Mouse (Mus musculus) limb, embryonic 12.5 days (tissue): Measurements from ENCODE around the gene Elmod1. TPM values are rescaled to one million over a fixed set of nuclear protein-coding genes. Genes with fewer than 3 reads are reported as not detected.
"Not testable (repeated sequence)": the region's sequence is repeated elsewhere in the genome, so short reads cannot be mapped to it uniquely, and the experiment has no call there.

Experiments used
- ATAC-seq: fragments of 200-750 bp; cut with Nextera tagmentation; 2 replicates; pipeline ENCODE4 v1.8.0; 2017; ENCODE audit warnings: low read depth, moderate TSS enrichment; ENCODE audit not compliant: insufficient number of reproducible peaks, insufficient read depth, low FRiP score, low TSS enrichment
- H3K27ac ChIP-seq: fragments of 300-500 bp; sonication (generic); 2 replicates; pipeline ENCODE4 v1.5.1; 2016; ENCODE audit warnings: mild to moderate bottlenecking, moderate library complexity
- H3K27me3 ChIP-seq: fragments of 300-500 bp; sonication (generic); 2 replicates; pipeline ENCODE4 v1.6.1; 2016; ENCODE audit warnings: mild to moderate bottlenecking, moderate library complexity
- H3K36me3 ChIP-seq: fragments of 300-500 bp; sonication (generic); 2 replicates; pipeline ENCODE4 v1.6.1; 2016; ENCODE audit warnings: mild to moderate bottlenecking, moderate library complexity
- H3K4me1 ChIP-seq: fragments of 300-500 bp; sonication (generic); replicated peaks from 2 replicates; pipeline ENCODE4 v1.6.1; 2016
- H3K4me2 ChIP-seq: fragments of 300-500 bp; sonication (generic); 2 replicates; pipeline ENCODE4 v1.6.1; 2016; ENCODE audit warnings: mild to moderate bottlenecking, moderate library complexity
- H3K4me3 ChIP-seq: fragments of 300-500 bp; sonication (generic); replicated peaks from 2 replicates; pipeline ENCODE4 v1.5.1; 2016; ENCODE audit warnings: mild to moderate bottlenecking
- H3K9ac ChIP-seq: fragments of 300-500 bp; sonication (generic); replicated peaks from 2 replicates; pipeline ENCODE4 v1.6.1; 2016; ENCODE audit warnings: mild to moderate bottlenecking, moderate library complexity
- H3K9me3 ChIP-seq: fragments of 300-500 bp; sonication (generic); 2 replicates; pipeline ENCODE4 v1.6.1; 2016; ENCODE audit warnings: mild to moderate bottlenecking, moderate library complexity
- WGBS: fragments of 180-500 bp; shearing (Covaris S2); methylation state at CpG from one replicate; pipeline ENCODE4 v1.1.7; 2016; 5-methylcytosine and 5-hydroxymethylcytosine counted together
- polyA plus RNA-seq: library from polyadenylated mRNA; unstranded; fragments of >200 nt; fragmentation: Nextera tagmentation; extraction: Ambion mirVana; gene quantifications from 2 replicates; pipeline ENCODE4 v1.2.1, GENCODE M21; 2016

The Elmod1 gene
- 0.68 and 0.75 TPM in 2 replicates for polyA plus RNA-seq

- Histone ChIP-seq H3K9ac (peak within 1 kb of the TSS; percentile 57), H3K27me3 (peaks cover 36% of the 10 kb centered on the region)
Observed at GRCm38 (mm10) chr9:53975122-53975518, at the start of gene Elmod1. Gene Elmod1, minus strand, starts transcription at chr9:53975301.

DNA sequence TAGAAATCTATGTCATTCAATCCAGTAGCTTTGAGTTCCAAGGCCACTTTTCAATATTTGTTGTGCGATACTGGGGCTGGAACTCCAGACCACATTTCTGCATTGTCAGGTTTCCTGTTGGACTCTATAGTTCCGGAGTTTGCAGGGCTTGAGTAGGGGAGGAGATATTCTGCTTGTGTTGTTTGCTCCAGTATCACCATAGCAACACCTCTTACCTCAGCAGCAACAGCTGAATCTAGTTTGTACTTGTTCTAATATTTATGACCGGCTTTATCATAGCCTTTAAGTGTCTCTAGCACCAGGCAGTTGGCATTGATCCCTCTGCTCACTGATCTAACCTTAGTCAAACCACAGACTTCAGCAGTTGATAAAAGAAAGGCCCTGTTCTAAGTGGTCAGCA is 47.7 kb upstream of the Elmod1 start:
- ATAC-seq = no peak
- H3K36me3 ChIP-seq = no peaks in the 10 kb centered on the region
- 55% methylated on average over 3 of the region's 3 CpGs for WGBS

More at GRCm38 (mm10) chr9:53975122-53975518, at the start of gene Elmod1:
- H3K27ac ChIP-seq = no peak within 1 kb of the TSS
- peak within 1 kb of the TSS; percentile 58 for H3K4me3 ChIP-seq
- H3K36me3 ChIP-seq = no peaks in the 10 kb centered on the region
- 2% methylated on average over 36 of the region's 36 CpGs for WGBS
- ATAC-seq = peak; percentile 47; the same call in 1 of the 2 replicates
- peak within 1 kb of the TSS; percentile 97 for H3K4me2 ChIP-seq
- H3K4me1 ChIP-seq = peaks cover 12% of the 10 kb centered on the region
- H3K9me3 ChIP-seq = no peaks in the 10 kb centered on the region

DNA sequence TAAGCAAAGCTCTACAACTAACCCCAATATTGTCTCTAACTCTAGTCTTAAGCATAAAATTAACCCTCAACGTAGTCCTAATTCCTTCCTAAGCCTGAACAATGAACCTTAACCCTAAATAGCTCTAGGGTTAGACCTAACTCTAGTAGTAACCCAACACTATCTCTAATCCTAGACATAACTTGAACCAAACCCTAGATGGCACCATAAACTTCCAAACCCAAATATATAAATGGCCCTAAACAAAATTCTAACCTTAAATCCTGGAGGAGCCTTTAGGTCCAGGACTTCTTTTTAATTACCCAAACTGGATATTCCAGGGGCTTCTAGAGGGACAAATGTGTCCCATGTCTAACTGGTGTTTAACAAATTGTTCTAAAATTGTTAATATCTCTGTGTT is 19.4 kb upstream of the Elmod1 start:
- 0 out of 2 replicates have a peak, but pooled peaks cover 3% of the 10 kb centered on the region for H3K4me1 ChIP-seq
- ATAC-seq = no peak
- no peak overlapping the region for H3K27ac ChIP-seq
- no peaks in the 10 kb centered on the region for H3K9me3 ChIP-seq
- H3K4me3 ChIP-seq = no peak overlapping the region
- H3K36me3 ChIP-seq = no peaks in the 10 kb centered on the region
- H3K4me2 ChIP-seq = no peak overlapping the region
- H3K27me3 ChIP-seq = no peaks in the 10 kb centered on the region
- no peak overlapping the region for H3K9ac ChIP-seq
- WGBS = 62% methylated on average over 1 of the region's 1 CpGs

More for the DNA sequence above, 47.7 kb upstream of the Elmod1 start:
- H3K27ac ChIP-seq = no peak overlapping the region
- no peaks in the 10 kb centered on the region for H3K27me3 ChIP-seq
- H3K4me2 ChIP-seq = no peak overlapping the region
- peaks cover 3% of the 10 kb centered on the region; the same call in 1 of the 2 replicates for H3K4me1 ChIP-seq
- H3K9ac ChIP-seq = no peak overlapping the region
- H3K9me3 ChIP-seq = no peaks in the 10 kb centered on the region
- H3K4me3 ChIP-seq = no peak overlapping the region

DNA sequence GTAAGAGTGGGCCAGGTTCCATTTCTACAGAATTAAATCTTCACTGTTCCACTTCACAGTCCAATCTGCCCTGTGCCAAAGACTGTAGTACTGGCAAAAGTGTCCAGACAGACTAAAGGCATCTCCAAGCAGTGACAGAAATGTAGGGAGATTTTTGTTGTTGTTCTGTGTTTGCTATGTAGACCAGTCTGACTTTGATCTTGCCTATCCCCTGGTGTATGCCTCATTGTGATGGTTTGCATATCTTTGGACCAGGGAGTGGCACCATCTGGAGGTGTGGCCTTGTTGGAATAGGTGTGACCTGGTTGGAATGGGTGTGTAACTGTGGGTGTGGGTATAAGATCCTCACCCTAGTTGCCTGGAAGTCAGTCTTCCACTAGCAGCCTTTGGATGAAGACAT is 17.5 kb upstream of the Elmod1 start:
- not testable (repeated sequence) for H3K27me3 ChIP-seq, ATAC-seq, H3K27ac ChIP-seq, H3K9ac ChIP-seq, H3K36me3 ChIP-seq, H3K4me1 ChIP-seq, H3K4me3 ChIP-seq, H3K9me3 ChIP-seq, H3K4me2 ChIP-seq

GRCm38 (mm10) chr9:53990921-53991320 is 15.8 kb upstream of the Elmod1 start:
- Histone ChIP-seq H3K9me3 (no peaks in the 10 kb centered on the region), H3K4me1 (no peaks in the 10 kb centered on the region), H3K36me3 (no peaks in the 10 kb centered on the region), H3K27me3 (no peaks in the 10 kb centered on the region; the same call in 1 of the 2 replicates), H3K4me2 (no peak overlapping the region), H3K4me3 (no peak overlapping the region), H3K9ac (no peak overlapping the region), H3K27ac (no peak overlapping the region)
- ATAC-seq = 0 out of 2 replicates have a peak, but pooled peaks have one; percentile 31
- WGBS = 8% methylated on average over 3 of the region's 3 CpGs

- Histone ChIP-seq H3K4me3 (no peak overlapping the region), H3K27me3 (no peaks in the 10 kb centered on the region; the same call in 1 of the 2 replicates), H3K4me2 (no peak overlapping the region), H3K36me3 (no peaks in the 10 kb centered on the region), H3K9me3 (no peaks in the 10 kb centered on the region), H3K4me1 (no peaks in the 10 kb centered on the region), H3K27ac (no peak overlapping the region), H3K9ac (no peak overlapping the region)
- WGBS = 46% methylated on average over 3 of the region's 3 CpGs
- ATAC-seq = no peak
Observed at GRCm38 (mm10) chr9:53986972-53987371, 11.9 kb upstream of the Elmod1 start.

DNA sequence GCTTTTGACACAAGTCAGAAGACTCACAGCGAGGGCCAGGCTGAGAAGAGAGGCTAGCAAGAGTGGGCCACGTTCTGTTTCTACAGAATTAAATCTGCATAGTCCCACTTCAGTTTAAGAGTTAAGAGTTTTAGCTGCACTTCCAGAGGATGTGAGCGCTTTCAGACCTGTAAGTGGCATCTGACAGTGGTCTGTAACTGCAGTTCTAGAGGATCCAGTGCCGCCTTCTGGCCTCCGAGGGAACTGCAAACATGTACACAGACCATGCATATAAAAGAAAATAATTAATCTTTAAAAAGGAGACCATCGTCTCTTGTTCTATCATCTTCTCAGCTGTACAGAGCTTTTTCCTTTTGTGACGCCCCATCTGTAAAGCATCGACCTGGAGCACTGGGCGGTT is 9.8 kb upstream of the Elmod1 start:
- Histone ChIP-seq H3K9me3 (no peaks in the 10 kb centered on the region), H3K4me1 (no peaks in the 10 kb centered on the region), H3K9ac (no peak overlapping the region), H3K36me3 (no peaks in the 10 kb centered on the region), H3K4me2 (no peak overlapping the region), H3K27ac (no peak overlapping the region), H3K27me3 (no peaks in the 10 kb centered on the region; the same call in 1 of the 2 replicates), H3K4me3 (no peak overlapping the region)
- no peak for ATAC-seq
- 36% methylated on average over 9 of the region's 9 CpGs for WGBS

DNA sequence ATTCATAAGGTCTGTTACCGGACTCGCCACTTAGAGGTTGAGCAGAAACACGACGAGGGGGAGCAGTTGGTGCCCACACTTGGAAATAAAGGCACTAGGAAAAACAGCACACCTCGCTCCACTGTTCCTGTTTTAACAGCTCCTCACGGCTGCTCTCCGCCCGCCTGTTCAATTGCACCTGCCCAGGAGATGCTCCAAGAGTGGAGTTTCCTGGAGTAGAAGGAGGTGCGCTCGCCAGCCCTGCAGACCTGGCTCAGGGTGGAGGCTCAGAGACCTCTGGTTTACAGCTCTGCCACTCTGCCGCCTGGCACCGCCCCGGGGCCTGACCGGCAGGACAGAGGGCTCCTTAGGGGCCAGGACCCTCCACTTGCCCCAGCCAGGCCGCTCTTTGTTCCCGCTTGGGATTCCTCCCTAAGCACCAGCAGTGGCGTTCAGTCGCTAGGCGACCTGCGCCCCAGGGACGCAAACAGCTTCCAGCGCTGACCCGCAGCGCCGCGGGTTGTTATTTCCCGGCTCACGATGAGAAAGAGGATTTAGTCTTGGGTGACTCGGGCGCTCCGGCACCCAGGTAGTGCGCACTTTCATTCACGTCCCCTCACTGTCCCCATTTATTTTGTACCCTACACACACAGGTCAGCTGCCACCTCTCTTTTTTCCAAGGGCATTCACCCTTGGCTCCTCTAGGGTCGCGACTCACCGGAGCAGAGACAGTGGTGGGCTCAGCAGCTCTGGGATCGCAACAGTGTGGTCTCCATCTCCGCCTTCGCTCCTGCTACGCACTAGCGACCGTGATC is 576 bp downstream of the Elmod1 start:
- Histone ChIP-seq H3K4me2 (peak overlapping the region; percentile 97), H3K27ac (no peak overlapping the region), H3K9ac (peak overlapping the region; percentile 57), H3K36me3 (no peaks in the 10 kb centered on the region), H3K27me3 (peaks cover 36% of the 10 kb centered on the region), H3K4me3 (peak overlapping the region; percentile 58), H3K4me1 (peaks cover 12% of the 10 kb centered on the region), H3K9me3 (no peaks in the 10 kb centered on the region)
- peak; percentile 56; the same call in 1 of the 2 replicates for ATAC-seq
- WGBS = 2% methylated on average over 42 of the region's 42 CpGs

DNA sequence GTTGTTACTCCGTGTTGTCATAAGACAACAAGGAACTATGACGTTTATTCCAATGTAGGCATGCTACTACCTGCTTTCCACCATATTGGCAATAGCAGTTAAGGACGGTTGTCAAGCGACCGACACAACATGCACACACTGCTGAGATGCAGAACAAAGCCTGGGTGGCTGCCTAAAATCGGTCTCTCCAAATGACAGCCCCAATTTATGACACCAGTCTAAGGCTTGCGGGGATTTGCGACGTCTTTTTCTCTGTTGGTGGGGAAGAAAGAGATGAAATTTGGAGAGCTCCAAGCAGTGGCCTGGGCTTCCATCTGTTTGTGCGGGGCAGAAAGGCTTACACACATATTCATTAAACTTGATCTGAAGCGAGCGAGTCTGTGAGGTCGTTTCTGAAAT is 1.2 kb downstream of the Elmod1 start:
- no peak for ATAC-seq
- Histone ChIP-seq H3K9me3 (no peaks in the 10 kb centered on the region), H3K4me1 (peaks cover 12% of the 10 kb centered on the region), H3K4me3 (peak overlapping the region; percentile 58), H3K4me2 (peak overlapping the region; percentile 97), H3K9ac (no peak overlapping the region), H3K36me3 (no peaks in the 10 kb centered on the region), H3K27ac (no peak overlapping the region), H3K27me3 (peaks cover 36% of the 10 kb centered on the region)
- WGBS = 20% methylated on average over 13 of the region's 13 CpGs

GRCm38 (mm10) chr9:53973241-53973640 is 1.9 kb downstream of the Elmod1 start:
- peaks cover 36% of the 10 kb centered on the region for H3K27me3 ChIP-seq
- H3K4me2 ChIP-seq = no peak overlapping the region
- H3K4me1 ChIP-seq = peaks cover 13% of the 10 kb centered on the region
- no peak overlapping the region for H3K9ac ChIP-seq
- H3K4me3 ChIP-seq = no peak overlapping the region
- H3K36me3 ChIP-seq = no peaks in the 10 kb centered on the region
- no peak for ATAC-seq
- H3K27ac ChIP-seq = no peak overlapping the region
- 45% methylated on average over 5 of the region's 5 CpGs for WGBS
- no peaks in the 10 kb centered on the region for H3K9me3 ChIP-seq

- Histone ChIP-seq H3K9ac (no peak overlapping the region), H3K4me2 (no peak overlapping the region), H3K27ac (no peak overlapping the region), H3K27me3 (peaks cover 36% of the 10 kb centered on the region), H3K36me3 (no peaks in the 10 kb centered on the region), H3K9me3 (no peaks in the 10 kb centered on the region), H3K4me1 (peaks cover 21% of the 10 kb centered on the region), H3K4me3 (no peak overlapping the region)
- no peak for ATAC-seq
Observed at GRCm38 (mm10) chr9:53972358-53972757, 2.7 kb downstream of the Elmod1 start.
